ENCODE assay signal across 11 mouse cellular contexts in genomic region chr10:122614720-122615119, GRCm38 (mm10).
DNase-seq lines count a peak whose midpoint lies in the region; ATAC-seq lines count a peak whose summit lies in the region.
"Had no signal": no experiment of that assay in that cellular context is flagged by ENCODE, and none has a peak within 500 bp of the region (broad histone marks: within the 10 kb centered on the region; RNA-seq: fewer than 3 reads in every experiment).

No protein-coding gene starts in this region.

- H3K4me3 ChIP-seq in kidney, embryonic 14.5 days (ENCODE audit: low read length), result no peak overlapping the region
- H3K4me3 ChIP-seq: forebrain, embryonic 10.5 days; neural tube, embryonic 12.5 days had no signal

- peaks cover 19% of the 10 kb centered on the region; the same call in 1 of the 2 replicates for H3K4me1 ChIP-seq in kidney, embryonic 14.5 days (ENCODE audit: control insufficient read depth, insufficient read depth, low read length)

- DNase-seq in kidney, adult 18-20 months, result no peak
- DNase-seq in brain, adult 2 months (ENCODE audit: low read depth, low spot score), result peak; percentile 21
- DNase-seq in lung, postnatal 36 days, result peak; percentile 18
- DNase-seq in spleen, postnatal 14 days (ENCODE audit: low spot score in 2 of 2), result no peak
- no peak for DNase-seq in cerebellum, postnatal 14 days
- DNase-seq: gastrocnemius, postnatal 14 days; thymus, postnatal 14 days had no signal

- WGBS in kidney, embryonic 14.5 days, result 58% methylated on average over 3 of the region's 3 CpGs

- no peak for ATAC-seq in kidney, embryonic 14.5 days (ENCODE audit: low FRiP score, low TSS enrichment)
- ATAC-seq in hematopoietic stem cell, adult 5-6 weeks (replicated peaks in 1 of 2; ENCODE audit: insufficient read depth in 1 of 2, low FRiP score in 2 of 2, low TSS enrichment in 1 of 2, low read depth in 1 of 2, poor library complexity in 2 of 2, severe bottlenecking in 2 of 2), result peak; percentile 54 to 67; a peak in 3 of 4 replicates

- peak overlapping the region; percentile 62; the same call in 1 of the 2 replicates for H3K27ac ChIP-seq in kidney, embryonic 14.5 days (ENCODE audit: low read depth, low read length)
- H3K27ac ChIP-seq: forebrain, embryonic 10.5 days; neural tube, embryonic 12.5 days had no signal

- H3K9ac ChIP-seq in kidney, embryonic 14.5 days (ENCODE audit: low read depth, low read length), result no peak overlapping the region
- H3K9ac ChIP-seq: neural tube, embryonic 12.5 days had no signal

- H3K9me3 ChIP-seq in kidney, embryonic 14.5 days (ENCODE audit: control insufficient read depth, low read length), result no peaks in the 10 kb centered on the region
- H3K9me3 ChIP-seq: forebrain, embryonic 10.5 days; neural tube, embryonic 12.5 days had no signal

- no peaks in the 10 kb centered on the region for H3K36me3 ChIP-seq in kidney, embryonic 14.5 days (ENCODE audit: control insufficient read depth, insufficient read depth, low read length)
- H3K36me3 ChIP-seq: forebrain, embryonic 10.5 days; neural tube, embryonic 12.5 days had no signal

- no peaks in the 10 kb centered on the region for H3K27me3 ChIP-seq in kidney, embryonic 14.5 days (ENCODE audit: control insufficient read depth, insufficient read depth, low read length)
- H3K27me3 ChIP-seq: neural tube, embryonic 12.5 days had no signal

- no peak overlapping the region for H3K4me2 ChIP-seq in kidney, embryonic 14.5 days (replicated peaks; ENCODE audit: low read depth, low read length)
- H3K4me2 ChIP-seq: neural tube, embryonic 12.5 days had no signal

Comparison
In these comparisons a context has a peak if more than half of its experiments do, and no peak if none do; other contexts are left out.
1. DNase-seq: peak in brain, adult 2 months (single experiment) and lung, postnatal 36 days (single experiment); none in kidney, adult 18-20 months (single experiment), spleen, postnatal 14 days (0 of 2) and cerebellum, postnatal 14 days (0 of 2).